Mouse (Mus musculus) c-Kit-positive CD71-negative TER-119-negative erythroid progenitor cells, embryonic 14.5 days (primary cell): ENCODE results near the gene Dmp1.

Experiments used
- DNase-seq: peaks from one replicate; pipeline ENCODE4 v3.0.0-alpha.2; 2013; ENCODE audit warnings: low read depth

Gene Dmp1

GRCm38 (mm10) chr5:104202351-104202750 is at the start of gene Dmp1:
Gene Dmp1, plus strand, starts transcription at chr5:104202613.
- no peak for DNase-seq

DNA sequence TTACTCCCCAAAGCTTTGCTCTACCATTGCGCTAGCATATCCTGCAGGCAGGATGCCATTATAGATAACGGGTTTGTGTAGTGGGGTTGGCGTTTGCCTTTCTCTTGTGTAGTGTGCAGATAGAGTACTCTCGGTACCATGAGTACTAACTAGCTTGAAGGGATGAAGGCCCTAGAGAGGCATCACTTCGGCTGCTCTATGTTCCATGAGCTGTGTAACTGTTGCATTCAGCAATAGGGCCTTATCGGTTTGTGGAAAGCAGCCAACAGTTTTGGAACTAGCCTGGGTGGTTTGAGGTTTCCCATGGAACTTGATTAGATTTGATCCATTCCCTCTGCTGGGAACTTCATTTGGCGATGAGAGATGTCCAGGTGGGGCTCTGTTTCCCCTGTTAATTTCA is 44.7 kb upstream of the Dmp1 start:
- DNase-seq: no peak

DNA sequence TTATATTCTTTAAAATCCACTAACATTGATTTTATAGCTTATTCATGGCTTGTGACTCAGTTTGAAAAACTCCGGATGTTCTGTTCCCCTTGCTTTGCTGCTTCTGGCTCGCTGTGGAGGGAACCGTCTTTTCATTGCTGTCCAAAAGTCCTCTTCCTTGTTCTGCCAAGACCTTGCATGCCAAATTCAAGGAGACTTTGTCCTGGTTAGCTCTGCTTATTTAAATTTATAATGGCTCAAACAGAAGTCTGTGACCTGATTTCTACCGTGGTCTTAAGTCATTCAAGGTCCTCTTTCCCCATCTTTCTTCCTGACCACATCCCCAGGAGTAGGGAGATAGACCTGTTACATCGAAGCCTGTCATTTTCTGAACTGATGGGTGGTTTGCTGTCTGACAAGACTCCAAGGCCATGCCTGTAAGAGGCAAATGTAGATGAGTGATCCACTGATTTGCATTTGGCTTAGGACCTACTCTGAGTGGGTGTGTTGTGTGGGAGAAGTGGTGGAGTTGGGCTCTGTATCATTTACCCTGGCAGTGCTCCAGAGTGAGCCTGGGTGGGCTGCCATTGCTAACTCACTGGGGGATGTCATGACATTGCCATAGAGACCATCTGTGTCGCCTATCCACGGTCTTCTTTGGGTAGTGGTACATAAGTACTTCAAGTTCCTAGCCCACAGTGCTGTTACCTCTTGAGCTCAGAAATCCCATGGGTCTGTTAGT is 43.9 kb upstream of the Dmp1 start:
- no peak for DNase-seq

GRCm38 (mm10) chr5:104160581-104160980 is 41.8 kb upstream of the Dmp1 start:
- no peak for DNase-seq

GRCm38 (mm10) chr5:104161390-104161789 is 41.0 kb upstream of the Dmp1 start:
- DNase-seq: no peak

DNA sequence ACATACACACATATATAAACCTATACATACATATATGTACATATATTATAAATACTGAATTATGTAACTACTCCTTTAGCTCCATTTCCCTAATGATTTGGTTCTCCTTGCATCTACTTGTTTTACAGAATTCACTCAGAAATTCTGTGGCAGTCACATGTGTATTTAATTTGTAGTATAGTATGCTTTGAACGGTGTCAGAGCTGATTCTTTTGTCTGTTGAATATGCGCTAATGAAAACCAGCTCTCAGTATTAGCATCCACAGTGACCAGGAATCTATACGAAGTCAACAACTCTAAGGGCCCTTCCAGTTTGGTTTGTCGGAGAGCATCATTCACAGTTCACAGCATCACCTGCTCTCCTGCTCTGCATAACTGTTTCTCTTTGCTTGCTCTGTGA is 38.9 kb upstream of the Dmp1 start:
- DNase-seq: no peak

DNA sequence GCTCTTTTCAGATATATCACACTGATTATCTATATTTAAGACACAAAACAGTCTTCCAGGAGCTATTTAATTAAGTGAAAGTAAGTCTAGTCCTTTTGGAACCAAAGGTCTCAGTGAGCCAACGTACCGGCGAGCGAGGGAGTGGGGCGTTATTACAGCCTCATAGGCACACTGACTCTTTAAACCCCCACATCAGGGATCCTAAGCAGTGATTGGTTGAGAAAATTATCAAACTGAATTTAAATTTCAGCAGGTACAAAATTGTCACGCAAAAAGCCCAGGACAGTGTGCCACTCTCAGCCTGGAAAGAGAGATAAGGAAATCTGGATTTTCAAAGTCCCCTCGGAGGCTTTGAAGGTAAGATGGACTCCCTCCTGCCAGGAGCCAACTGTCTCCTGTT is 32.0 kb upstream of the Dmp1 start, which contains the start of gene Dspp:
Gene Dspp (plus strand): TSS at position 301 of the 400 bp plus-strand sequence.
- no peak for DNase-seq

DNA sequence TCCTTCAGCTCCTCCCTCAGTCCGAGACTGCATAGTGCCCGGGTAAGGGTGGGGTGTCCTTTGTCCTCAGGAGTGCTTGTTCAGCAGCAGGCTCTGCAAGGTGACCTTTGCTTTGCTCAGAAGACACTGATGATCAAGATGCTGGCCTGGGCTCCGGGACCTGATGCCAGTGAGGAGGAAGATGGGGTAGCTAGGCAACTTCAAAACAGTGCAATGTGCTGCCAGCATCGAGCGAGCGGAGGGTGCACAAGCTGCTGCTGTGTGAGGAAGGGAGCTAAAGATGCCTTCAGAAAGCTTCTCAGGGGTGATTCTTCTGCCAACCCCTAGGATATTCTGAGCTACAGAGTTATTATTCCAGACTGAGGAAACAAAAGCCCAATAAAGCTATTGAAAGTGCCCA is 29.3 kb upstream of the Dmp1 start:
- no peak for DNase-seq

DNA sequence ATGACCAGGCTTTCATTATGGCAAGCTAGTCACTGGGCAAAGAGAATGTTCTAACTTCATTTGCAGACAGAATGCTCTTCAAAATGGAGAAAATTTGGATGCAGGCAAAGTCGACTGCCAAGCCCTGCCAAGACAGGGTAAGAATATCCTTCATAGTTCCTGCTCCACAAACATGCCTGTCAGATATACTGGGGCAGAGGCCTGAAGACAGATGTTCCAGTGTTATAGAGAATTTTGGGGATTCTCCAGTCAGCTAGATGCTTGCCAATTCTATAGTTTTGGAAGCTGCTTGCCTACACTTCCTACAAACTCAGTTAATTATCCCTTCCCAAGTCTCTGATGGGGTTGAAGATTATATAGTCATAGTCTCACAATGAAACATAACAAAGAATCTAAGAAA is 18.7 kb upstream of the Dmp1 start:
- DNase-seq: no peak

DNA sequence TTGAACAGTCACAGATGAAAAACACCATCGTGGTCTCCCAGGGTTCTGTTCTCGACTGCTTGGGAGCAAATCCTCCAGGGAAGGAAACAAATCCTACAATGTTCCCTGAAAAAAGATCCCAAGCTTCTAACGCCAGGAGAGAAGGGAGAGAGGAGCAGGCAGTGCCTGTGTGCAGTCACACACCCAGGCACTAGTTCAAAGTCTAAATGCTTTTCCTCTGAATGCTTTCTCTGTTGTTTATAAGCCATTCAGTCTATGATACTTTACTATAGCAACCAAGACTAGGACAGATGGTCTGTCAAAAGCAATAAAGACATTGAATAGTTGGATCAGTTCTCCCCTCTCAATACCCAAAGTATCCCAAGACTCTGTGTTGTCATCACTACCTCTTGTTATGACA is 15.1 kb upstream of the Dmp1 start:
- DNase-seq: no peak

DNA sequence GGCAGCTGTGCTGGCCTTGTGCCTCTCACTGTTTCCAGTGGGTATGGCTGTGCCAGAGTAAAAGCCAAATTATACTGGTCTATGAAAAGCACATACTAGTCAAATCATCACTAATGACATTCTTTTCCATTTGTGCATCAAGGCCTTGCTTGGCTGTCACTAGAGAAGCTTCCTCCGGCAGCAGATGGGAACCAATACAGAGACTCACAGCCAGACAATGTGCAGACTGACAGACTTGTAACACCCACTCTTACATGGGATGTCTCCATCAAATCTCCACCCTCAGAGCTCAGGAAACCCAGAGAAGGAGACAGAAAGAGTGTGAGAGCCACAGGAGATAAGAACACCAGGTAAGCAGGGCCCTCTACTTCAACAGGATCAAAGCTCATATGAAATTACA is 7.3 kb upstream of the Dmp1 start:
- no peak for DNase-seq

DNA sequence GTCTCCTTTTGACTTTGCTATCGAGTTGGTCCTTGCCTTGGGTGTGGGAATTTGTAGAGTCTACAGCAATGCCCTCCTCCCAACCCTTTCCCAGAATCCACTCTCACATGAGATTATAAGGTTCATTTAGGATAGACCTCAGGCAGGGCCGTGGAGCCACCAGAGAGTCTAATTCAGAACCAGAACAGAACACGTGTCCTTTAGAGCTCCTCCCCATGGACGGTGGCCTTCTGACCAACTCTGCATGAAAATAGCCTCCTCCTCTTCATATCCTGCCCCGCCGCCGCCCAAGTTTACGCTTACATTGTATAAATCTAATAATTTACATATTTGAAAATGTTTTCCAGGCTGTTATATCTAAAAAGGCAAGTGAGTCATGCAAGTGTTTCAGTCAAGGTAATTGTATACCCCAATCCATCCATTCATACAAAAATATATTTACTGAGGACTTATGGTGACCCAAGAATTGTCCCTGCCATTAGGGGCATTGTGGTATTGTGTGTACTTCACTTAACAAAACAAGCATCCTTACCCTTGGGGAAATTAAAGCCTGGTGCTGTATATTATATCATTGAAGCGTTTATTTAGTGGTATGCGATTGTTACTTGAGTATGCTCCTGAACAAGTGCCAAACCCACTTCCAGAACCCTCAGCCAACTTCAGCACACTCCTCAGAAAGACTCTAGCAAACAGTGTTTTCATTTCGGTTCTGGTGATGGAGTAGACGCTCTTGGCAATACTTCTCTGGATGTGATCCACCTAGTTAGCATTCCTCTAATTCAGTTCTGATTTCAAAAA is 1.1 kb upstream of the Dmp1 start:
- DNase-seq: no peak

GRCm38 (mm10) chr5:104212531-104212930 is 10.1 kb downstream of the Dmp1 start:
- no peak for DNase-seq

DNA sequence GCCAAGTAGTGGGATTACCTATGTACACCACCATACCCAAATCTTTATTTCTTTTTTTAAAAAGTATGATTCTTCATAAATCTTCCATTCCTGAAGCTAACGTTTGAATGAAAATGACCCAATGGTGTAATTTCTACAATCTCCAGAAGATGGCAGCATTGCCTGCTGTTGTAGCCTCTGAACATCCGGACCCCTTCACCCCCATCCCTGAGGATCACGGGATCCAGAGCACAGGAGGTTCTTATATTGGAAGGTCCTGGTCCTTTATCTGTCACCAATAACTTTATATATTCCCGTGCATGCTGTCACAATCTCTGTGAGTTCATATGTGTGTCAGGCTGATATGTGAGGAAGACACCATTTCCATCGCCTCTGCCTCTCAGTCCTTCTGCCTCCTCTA is 16.5 kb downstream of the Dmp1 start:
- peak; percentile 9 for DNase-seq

DNA sequence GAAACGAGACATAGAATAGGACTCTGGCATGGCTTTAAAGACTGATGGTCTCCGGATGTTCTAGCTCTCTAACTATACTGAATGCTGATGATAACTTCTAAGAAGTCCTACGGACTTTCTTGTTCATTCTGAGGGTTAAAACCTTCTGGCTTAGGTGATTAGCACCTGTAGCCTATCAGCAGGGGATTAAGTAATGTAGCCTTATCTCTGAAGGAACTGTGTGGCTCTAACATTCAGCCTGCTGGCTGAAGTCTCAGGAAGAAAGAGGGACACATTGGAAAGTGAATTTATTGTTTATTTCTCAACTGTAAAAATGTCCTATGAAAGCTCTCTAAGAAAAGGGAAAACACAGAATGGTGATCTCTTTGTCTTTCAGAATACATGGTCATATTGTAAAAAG is 21.9 kb downstream of the Dmp1 start:
- DNase-seq: no peak

- DNase-seq: no peak
Measured at GRCm38 (mm10) chr5:104224750-104225149, 22.3 kb downstream of the Dmp1 start.

- DNase-seq: no peak
Measured at GRCm38 (mm10) chr5:104228497-104228896, 26.1 kb downstream of the Dmp1 start.

- no peak for DNase-seq
Measured at GRCm38 (mm10) chr5:104236741-104237140, 34.3 kb downstream of the Dmp1 start.

- DNase-seq: no peak
Measured at GRCm38 (mm10) chr5:104239674-104240378, 37.4 kb downstream of the Dmp1 start.

DNA sequence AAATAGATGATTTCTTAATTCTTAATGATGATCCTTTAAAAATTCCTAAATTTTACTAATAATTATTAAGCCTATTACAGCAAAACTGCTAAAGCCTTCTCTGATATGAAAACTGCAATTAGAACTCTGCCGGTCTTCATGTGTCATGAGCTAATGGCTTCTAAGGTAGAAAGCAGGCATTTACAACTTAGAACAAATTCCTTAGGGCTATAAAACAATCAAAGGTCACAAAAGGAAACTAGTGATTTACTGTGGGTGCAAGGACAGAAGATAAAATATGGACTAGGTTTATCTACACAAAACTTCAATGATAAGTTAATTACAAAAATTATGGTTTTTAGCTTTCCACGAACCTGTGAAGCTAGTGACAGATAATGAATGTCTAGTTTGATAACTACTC is 41.8 kb downstream of the Dmp1 start:
- no peak for DNase-seq

- no peak for DNase-seq
Measured at GRCm38 (mm10) chr5:104251811-104252210, 49.4 kb downstream of the Dmp1 start.

DNA sequence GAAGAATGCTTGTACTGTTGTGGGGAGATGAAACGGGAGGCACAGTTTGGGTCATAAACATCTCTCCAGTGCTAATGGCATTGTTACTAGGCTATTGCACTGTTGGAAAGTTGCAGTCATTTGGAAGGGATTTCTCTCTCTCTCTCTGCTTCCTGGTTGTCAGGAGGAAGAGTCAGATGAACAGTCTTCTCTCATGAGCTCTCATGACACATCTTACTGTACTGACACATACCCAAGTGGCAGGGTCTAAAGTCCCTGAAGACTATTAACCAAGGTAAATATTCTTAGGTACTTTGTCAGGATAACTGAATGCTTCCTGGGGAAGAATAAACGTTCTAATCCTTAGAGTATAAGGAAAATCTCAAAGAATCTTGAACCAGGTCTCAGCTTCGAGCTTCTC is 54.2 kb downstream of the Dmp1 start:
- no peak for DNase-seq

- DNase-seq: no peak
Measured at GRCm38 (mm10) chr5:104261908-104262461, 59.6 kb downstream of the Dmp1 start.
